Mouse (Mus musculus) layer of hippocampus, postnatal 14 days (tissue): ENCODE data around the gene Calcrl. TPM values are rescaled to one million over a fixed set of nuclear protein-coding genes. Genes with fewer than 3 reads are reported as not detected.
"Not testable (repeated sequence)": the region's sequence is repeated elsewhere in the genome, so short reads cannot be mapped to it uniquely, and the experiment has no call there.

Experiments used
- DNase-seq, 2 experiments: peaks; one replicate each; pipeline ENCODE4 v3.0.0; 2021 to 2022; ENCODE audit warnings: low spot score in 2 of 2, mixed read lengths in 1 of 2
- total RNA-seq, 2 experiments: library from RNA; stranded (reverse); gene quantifications; 2 replicates each; pipeline ENCODE4 v1.2.3; 2021

The Calcrl gene
- total RNA-seq, 2 experiments from 2014 or later: 9.7 to 14.0 TPM

DNA sequence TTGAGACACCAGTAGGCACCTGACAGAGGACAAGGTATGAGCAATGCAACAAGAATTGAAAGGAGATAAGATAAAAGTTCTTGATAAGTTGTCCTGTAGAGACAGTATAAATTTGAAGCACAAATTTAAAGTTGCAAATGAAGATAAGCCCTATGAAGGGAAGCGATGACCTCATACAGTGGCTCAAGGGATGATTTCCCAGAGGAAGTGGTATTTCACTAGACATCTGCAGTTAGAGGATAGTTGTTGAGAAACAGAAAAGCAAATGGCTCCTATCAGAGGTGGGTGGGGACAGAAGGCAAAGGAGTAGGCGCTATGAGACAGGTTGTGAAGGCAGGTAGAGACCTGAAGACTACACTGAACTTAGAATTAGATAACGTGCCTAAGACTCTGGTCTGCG is 32.0 kb downstream of the Calcrl start:
- DNase-seq: no peak

DNA sequence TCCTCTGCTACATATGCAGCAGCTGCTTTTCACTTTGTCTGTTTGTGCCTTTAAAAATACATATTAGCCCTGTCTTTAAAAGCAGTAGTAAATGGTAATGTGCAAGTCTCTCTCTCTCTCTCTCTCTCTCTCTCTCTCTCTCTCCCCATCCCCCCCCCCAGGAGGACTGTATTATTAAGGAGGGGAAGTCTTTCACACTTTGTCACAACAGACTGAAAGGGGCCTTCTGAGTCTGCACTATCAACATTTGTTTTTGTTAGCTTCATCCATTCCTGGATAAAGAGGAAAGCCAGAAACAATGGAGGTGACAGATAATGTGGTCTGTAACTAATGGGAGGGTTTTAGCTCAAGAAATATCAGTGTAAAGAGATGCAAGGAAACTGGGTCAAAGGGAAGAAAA is 36.1 kb downstream of the Calcrl start:
- no peak for DNase-seq

DNA sequence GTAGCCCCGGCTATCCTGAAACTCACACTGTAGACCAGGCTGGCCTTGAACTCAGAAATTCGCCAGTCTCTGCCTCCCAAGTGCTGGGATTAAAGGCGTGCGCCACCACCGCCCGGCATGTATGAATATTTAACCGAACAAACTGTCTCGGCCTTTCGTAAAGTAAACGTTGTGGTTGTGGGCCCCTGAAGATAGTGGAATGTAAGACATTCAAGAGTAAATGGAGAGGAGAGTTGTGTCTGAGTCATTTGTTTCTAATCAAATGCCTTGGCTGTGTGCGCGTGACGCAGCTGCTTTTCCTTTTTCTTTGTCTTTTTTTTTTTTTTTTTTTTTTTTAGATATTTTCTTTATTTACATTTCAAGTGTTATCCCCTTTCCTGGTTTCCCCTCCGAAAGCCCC is 36.7 kb downstream of the Calcrl start:
- not testable (repeated sequence) for DNase-seq

DNA sequence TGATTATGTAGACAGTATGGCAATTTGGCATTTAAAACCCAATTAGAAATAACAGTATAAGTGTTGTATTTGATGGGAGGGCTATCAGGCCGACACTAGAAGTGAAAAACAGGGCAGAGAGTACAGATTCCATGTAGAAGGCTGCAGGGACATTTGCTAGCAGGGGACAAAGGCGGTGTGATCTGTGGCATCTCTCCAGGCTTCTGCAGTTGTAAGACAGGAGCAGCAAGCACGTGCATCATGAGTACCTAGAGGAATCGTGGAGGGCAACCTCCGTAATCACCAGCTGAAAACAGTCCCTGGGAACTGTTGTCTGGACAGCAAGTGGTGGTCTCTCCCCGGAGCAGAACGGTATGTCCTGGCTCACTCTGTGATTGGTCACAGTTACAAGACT is 37.2 kb downstream of the Calcrl start:
- DNase-seq: no peak

- DNase-seq: no peak
These were observed 37.7 kb downstream of the Calcrl start for GRCm38 (mm10) chr2:84387394-84388022.

DNA sequence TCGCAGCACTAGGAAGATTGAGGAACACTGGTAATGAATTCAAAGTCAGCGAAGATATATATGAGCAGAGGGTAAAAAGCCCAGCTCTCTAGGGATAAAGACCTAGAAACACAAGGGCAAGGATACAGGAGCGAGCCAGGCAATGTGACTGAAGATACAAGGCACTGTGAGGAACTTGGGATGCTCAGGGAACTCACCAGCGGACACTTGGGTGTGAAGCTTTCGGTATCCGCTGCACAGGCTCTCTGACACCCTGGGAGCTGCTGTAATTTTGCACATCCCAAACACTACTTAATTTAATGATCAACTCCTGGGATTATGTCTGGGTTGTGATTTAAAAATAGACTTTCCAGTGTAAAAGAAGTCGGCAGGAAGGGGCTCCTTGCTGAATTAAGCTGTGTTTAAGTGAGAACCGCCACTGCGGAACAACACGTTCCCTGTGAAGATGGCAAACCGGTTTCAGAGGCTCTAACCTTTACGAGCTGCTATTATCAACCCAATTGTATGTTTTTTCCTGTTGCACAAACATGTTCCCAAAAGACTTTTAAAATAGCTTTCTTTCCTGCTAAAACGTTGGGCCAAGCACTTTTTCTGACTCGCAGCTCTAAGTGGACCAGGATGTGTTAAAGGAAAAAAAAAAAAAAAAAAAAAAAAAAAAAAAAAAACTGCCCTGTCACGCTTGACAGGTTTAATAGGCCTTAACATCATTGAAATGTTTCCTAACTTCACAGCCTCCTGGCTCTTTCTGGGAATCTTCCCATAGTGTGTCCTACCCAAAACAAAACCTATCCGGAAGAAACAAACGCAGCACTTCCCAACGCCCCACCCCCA is 38.4 kb downstream of the Calcrl start:
- no peak for DNase-seq

DNA sequence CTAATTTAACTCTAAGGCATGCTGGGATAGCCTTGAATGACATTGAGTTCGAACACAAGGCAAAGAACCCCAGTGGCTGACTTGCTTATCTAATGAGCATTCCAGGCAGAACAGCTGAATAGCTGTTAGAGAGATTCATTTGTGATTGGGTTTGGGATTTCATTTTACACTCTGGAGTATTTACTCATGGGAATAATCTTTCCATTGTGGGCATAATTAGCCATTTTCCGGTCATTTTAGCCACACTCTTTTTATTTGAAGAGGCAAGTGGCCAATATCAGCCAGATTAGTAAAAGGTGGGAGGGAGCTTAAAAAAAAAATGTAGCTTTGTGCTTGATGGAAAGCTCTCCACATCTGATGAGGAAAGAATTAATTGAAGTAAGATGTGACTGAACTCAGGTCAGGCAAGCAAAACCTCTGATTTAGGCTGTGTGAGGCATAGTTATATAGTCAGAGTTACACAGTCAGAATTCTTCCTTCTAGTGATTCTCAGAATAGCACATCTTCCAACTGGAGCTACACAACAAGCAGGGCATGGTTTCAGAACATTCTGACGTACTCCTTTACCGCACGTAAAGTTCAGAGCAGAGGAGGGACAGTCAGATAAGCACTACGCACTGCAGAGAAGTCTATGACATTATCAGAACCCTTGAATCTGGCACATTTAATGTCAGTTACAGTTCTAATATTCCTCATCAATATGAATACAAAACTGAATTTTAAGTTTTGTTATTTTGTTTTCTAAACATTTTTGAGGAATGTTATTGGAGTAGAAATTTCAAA is 40.1 kb downstream of the Calcrl start:
- no peak for DNase-seq

DNA sequence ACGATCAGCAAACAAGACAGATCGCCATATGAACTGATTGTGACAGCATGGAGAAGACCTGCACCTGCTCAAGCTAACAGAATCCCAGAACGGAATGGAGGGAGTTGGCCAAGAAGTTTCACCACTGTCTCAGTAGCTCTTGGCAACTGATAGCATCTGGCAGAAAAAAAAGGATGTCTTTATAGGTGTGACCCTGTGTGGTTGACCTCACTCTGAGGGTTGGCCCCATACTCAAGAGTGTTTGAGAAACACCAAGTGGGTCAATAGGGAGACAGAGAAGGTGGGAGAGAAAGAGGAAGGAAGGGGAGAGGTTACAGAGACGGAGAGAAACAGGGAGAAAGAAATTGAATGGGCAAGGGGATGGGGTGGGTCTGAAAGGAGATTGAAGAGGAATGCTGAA is 41.4 kb downstream of the Calcrl start:
- DNase-seq: no peak

GRCm38 (mm10) chr2:84382556-84382955 is 42.7 kb downstream of the Calcrl start:
- DNase-seq: no peak

DNA sequence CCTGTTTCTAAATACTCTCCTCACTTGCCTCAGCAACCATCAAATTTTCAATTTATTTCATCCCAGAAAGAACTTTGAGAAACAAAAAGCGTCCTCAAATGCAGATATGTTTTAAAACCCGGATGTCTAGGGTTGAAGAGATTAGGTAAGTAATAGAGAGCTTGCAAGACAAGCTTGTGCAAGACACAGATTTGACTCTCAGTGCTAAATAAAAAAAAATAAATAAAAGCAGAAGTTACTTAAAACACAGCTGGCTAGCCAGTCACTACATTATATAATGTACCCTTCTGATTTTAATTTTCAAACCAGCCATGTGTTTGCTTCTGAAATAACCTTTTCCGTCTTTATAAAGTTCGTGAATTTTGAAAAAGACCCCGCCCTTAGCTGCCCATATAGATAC is 43.2 kb downstream of the Calcrl start:
- no peak for DNase-seq

GRCm38 (mm10) chr2:84380816-84381215 is 44.4 kb downstream of the Calcrl start:
- DNase-seq: peak in 1 of 2 experiments; percentile 33

- no peak for DNase-seq
These were observed 46.5 kb downstream of the Calcrl start for GRCm38 (mm10) chr2:84378678-84379077.

- no peak for DNase-seq
These were observed 56.0 kb downstream of the Calcrl start for GRCm38 (mm10) chr2:84369256-84369655.

GRCm38 (mm10) chr2:84366742-84367141 is 58.5 kb downstream of the Calcrl start:
- no peak for DNase-seq

DNA sequence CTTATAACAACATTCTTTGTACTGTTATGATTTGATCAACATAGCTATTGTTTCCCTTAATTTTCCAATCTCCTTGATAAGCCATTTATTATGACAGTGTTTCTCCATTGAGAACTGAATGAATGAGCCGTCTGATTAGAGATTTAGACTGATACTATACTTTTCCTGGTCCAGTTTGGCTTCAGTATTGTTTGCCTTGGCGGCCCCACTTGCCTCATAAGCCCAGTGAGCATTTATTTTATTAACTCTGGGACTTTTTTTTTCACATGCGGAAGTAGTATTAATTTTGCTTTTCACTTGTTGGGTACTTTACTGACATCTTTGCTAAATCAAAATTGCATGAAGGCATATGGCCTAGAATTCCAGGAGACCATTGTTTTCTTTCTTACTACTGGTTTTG is 59.9 kb downstream of the Calcrl start:
- no peak for DNase-seq

GRCm38 (mm10) chr2:84362779-84363719 is 62.2 kb downstream of the Calcrl start:
- DNase-seq: no peak

DNA sequence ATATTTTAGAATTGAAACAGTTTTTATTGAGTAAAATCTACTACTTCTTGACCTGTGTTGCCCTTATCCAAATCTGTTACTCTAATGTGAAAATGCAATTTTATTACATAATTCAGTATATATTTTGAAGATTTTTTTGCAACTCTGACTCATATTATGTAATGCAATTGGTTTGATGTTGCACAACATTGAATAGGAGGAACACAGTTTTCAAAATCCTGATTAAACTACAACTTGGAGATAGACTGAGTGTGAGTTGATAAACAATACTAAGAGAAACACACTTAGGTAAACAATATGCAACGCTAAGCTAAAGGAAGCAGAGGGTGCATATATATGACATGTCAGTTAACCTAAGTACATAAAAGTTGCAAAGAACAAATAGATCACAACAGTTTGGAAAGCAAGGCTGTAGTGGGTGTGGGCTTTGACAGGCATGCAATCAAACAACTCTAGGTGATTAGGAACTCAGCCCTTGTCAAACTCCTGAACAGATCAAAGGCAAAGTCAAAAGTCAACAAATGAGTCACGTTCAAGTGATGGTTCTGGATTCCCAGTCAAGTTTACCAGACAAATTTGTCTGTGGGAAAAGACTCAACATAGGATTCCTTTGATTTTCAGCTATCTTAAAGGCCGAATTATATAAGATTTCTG is 66.4 kb downstream of the Calcrl start:
- DNase-seq: no peak

- DNase-seq: no peak
These were observed 69.9 kb downstream of the Calcrl start for GRCm38 (mm10) chr2:84355281-84355680.

- no peak for DNase-seq
These were observed 77.8 kb downstream of the Calcrl start for GRCm38 (mm10) chr2:84347376-84347775.

GRCm38 (mm10) chr2:84343756-84344155 is 81.5 kb downstream of the Calcrl start:
- DNase-seq: no peak
